Mouse (Mus musculus): ENCODE data around the gene Zfp358. TPM values are rescaled to one million over a fixed set of nuclear protein-coding genes. Genes with fewer than 3 reads are reported as not detected.

Zfp358 gene
- polyA plus RNA-seq, 1 experiment from 2014 or later: 45.2 TPM

DNA sequence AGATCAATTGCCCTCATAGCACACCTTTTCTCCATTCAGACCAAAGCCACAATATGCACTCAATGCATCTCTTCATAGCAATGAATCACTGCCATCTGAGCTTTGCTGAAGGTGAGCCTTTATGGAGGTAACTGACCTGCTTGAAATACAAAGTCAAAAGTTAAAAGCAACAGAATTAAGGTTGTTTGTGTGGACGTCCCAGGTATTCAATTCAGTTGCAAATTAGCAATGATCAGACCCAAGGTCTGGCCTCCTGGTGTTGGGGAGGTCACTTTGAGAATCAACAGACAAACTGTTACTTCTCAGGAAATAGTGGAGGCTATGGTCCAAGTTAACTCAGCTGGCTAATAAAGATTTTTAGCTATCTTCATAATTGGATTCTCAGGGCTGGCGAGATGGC, 53.6 kb downstream of the Zfp358 start:
- ATAC-seq: no peak
- CTCF ChIA-PET: interaction anchor here (1.0 kb wide), 1 partner anchor 13 kb away, joined by 3 read pairs; no protein-coding TSS in a partner anchor

More for the DNA sequence above, 53.6 kb downstream of the Zfp358 start:
- no peaks in the 10 kb centered on the region for H3K27me3 ChIP-seq
- TF ChIP-seq CTCF (IDR thresholded peaks at IDR 0.05): no peak
- in situ Hi-C loops (cut with MboI; ENCODE audit: low pct_unique_long_range_greater_than_20kb): no loop called here
- POLR2A ChIA-PET: no interaction called here
- DNase-seq (ENCODE audit: low read depth, low spot score): no peak

Other genes starting within 250 kb of the Zfp358 start
- gene Insr, start 213.5 kb upstream of the Zfp358 start, polyA plus RNA-seq (2021): 13.8 TPM
- not detected for gene A430078G23Rik, start 139.7 kb upstream of the Zfp358 start, polyA plus RNA-seq (2021)
- gene Arhgef18, start 100.1 kb upstream of the Zfp358 start, polyA plus RNA-seq (2021): 37.0 TPM
- 12.0 TPM for gene Pex11g, start 25.5 kb upstream of the Zfp358 start, polyA plus RNA-seq (2021)
- not detected for gene Tex45, start 22.3 kb upstream of the Zfp358 start, polyA plus RNA-seq (2021)
- gene Mcoln1, start 7.3 kb downstream of the Zfp358 start, polyA plus RNA-seq (2021): 85.9 TPM
- gene Pnpla6, start 22.2 kb downstream of the Zfp358 start, polyA plus RNA-seq (2021): 83.0 TPM
- 3.3 TPM for gene C330021F23Rik, start 74.9 kb downstream of the Zfp358 start, polyA plus RNA-seq (2021)
- gene Camsap3, start 94.2 kb downstream of the Zfp358 start, polyA plus RNA-seq (2021): 18.5 TPM
- gene Xab2, start 128.2 kb downstream of the Zfp358 start, polyA plus RNA-seq (2021): 48.4 TPM
- 85.7 TPM for gene Pet100, start 128.4 kb downstream of the Zfp358 start, polyA plus RNA-seq (2021)
- not detected for gene Pcp2, start 132.4 kb downstream of the Zfp358 start, polyA plus RNA-seq (2021)
- gene Stxbp2, start 137.8 kb downstream of the Zfp358 start, polyA plus RNA-seq (2021): 156 TPM
- gene Retn, start 162.6 kb downstream of the Zfp358 start, polyA plus RNA-seq (2021): 0.24 TPM
- not detected for gene Mcemp1, start 172.6 kb downstream of the Zfp358 start, polyA plus RNA-seq (2021)
- 4.6 TPM for gene Fcor, start 179.2 kb downstream of the Zfp358 start, polyA plus RNA-seq (2021)
- 24.8 TPM for gene Trappc5, start 183.2 kb downstream of the Zfp358 start, polyA plus RNA-seq (2021)
- 0.09 TPM for gene Fcer2a, start 201.0 kb downstream of the Zfp358 start, polyA plus RNA-seq (2021)
- gene Clec4g, start 227.5 kb downstream of the Zfp358 start, polyA plus RNA-seq (2021): not detected